Mouse (Mus musculus) E14TG2a.4 (cell line): ENCODE measurements at regions not wholly inside any gene's neighbourhood (a gene's known extent, or its start where the extent isn't known, plus 50 kb on each side); places are given as distances from the start of the nearest gene placed in this dataset.

Experiments
- H3K27me3 ChIP-seq: 2 replicates; pipeline ENCODE4 v1.6.1; 2014; ENCODE audit warnings: low read length, control low read depth; ENCODE audit not compliant: insufficient read depth
- H3K36me3 ChIP-seq: 2 replicates; pipeline ENCODE4 v1.6.1; 2014; ENCODE audit warnings: low read length, control low read depth; ENCODE audit not compliant: insufficient read depth
- H3K4me1 ChIP-seq: replicated peaks from 2 replicates; pipeline ENCODE4 v1.6.1; 2014; ENCODE audit warnings: low read depth, low read length, control low read depth
- H3K4me3 ChIP-seq: replicated peaks from 2 replicates; pipeline ENCODE4 v1.5.1; 2014; ENCODE audit warnings: mild to moderate bottlenecking, low read length
- H3K9me3 ChIP-seq: 2 replicates; pipeline ENCODE4 v1.6.1; 2014; ENCODE audit warnings: low read length, control low read depth
- CTCF ChIP-seq: conservative IDR thresholded peaks from 2 replicates; pipeline ENCODE4 v1.5.1; 2014; ENCODE audit warnings: low read length
- NANOG ChIP-seq: IDR thresholded peaks from 2 replicates; pipeline ENCODE4 v1.6.1; 2014; ENCODE audit warnings: borderline replicate concordance, low read length, mixed read lengths
- POU5F1 ChIP-seq: IDR thresholded peaks from 2 replicates; pipeline ENCODE4 v1.6.1; 2014; ENCODE audit warnings: low read length, borderline replicate concordance

DNA sequence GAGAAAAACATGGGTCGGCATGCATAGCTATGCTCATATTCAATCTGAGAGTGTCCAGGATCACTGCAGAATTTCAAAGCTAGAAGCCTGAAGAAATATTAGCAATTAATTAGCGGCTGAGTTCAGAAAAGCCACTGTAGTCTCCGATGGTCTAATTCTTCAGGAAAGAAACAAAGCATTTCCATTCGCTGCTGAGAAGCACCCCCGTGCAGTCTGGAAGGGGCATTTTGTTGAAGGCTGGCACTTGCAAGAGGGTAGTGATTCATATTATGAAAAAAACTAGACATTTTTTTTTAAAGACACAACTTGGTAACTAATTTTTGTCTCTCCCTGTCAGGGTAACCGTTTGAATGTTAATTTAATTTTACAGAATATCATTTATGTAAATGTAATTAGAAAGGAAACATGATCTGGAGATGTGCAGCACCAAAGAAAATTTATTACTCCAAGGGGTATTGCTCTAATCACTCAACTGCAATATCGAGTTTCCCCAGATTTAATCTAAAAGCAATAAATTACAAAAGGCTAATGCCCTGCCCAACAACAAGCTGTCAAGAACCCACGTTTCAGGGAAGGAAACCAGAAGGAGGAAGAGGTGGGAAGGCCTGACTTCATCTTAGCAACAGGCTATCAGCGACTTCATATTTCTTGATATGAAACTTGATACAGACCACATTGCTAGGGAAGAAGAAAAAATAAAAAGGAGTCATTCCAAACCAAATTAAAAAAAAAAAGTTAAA is 529.1 kb downstream of the Meis1 start:
- no peak overlapping the region for H3K4me3 ChIP-seq
- H3K27me3 ChIP-seq, result no peaks in the 10 kb centered on the region
- H3K36me3 ChIP-seq, result no peaks in the 10 kb centered on the region
- no peaks in the 10 kb centered on the region for H3K9me3 ChIP-seq
- no peaks in the 10 kb centered on the region for H3K4me1 ChIP-seq
- no peak for TF ChIP-seq NANOG
- no peak for TF ChIP-seq POU5F1
- TF ChIP-seq CTCF, result no peak

DNA sequence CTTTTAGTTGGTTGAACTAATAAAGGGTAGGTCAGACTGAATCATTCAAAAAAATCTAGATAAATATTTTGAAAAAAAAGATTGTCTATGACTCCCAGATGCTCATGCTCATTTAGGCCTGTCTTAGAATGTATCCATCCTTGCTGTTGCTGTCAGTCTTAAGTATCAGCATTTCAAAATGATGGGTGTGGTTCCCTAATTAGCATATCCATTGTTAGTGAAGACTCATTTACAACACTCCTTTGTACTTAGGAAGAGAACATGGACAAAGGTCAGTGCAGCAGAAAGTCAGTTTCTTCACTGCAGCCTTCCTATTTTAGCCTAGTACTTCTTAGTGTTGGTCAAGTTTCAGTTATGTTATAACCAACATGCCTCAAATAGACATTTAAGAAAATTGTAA is 525.2 kb upstream of the Etaa1 start:
- peaks cover 3% of the 10 kb centered on the region; the same call in 1 of the 2 replicates for H3K4me1 ChIP-seq
- peaks cover 20% of the 10 kb centered on the region for H3K9me3 ChIP-seq
- 0 out of 2 replicates have a peak, but pooled peaks have one; percentile 39 for TF ChIP-seq NANOG
- no peak for TF ChIP-seq CTCF
- no peaks in the 10 kb centered on the region for H3K27me3 ChIP-seq
- H3K4me3 ChIP-seq, result no peak overlapping the region
- no peaks in the 10 kb centered on the region for H3K36me3 ChIP-seq

- Histone ChIP-seq H3K9me3 (no peaks in the 10 kb centered on the region), H3K36me3 (no peaks in the 10 kb centered on the region), H3K27me3 (no peaks in the 10 kb centered on the region), H3K4me3 (no peak overlapping the region), H3K4me1 (no peaks in the 10 kb centered on the region)
- TF ChIP-seq NANOG (no peak), CTCF (no peak), POU5F1 (no peak)
These were observed 497.6 kb upstream of the Etaa1 start for GRCm38 (mm10) chr11:18451271-18451670.

DNA sequence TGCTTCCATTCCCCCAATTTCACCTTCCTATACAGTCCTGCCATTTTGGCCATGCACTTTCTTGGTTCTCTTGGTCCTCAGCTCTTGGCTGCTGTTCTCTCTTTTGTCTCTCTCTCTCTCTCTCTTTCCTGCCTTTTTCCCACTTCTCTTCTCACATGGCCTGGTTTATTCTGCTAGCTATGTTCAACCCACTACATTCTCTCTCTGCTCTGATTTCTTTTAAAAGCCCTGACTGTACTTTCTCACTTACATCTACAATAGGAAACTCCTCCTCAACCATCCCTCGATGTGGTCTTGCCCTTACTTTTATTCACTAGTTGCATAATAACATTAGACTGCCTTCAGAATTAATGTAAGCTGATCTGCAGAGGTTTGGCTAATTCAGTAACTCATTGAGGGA is 495.2 kb upstream of the Etaa1 start:
- Histone ChIP-seq H3K4me3 (no peak overlapping the region), H3K27me3 (no peaks in the 10 kb centered on the region), H3K4me1 (no peaks in the 10 kb centered on the region), H3K9me3 (no peaks in the 10 kb centered on the region), H3K36me3 (no peaks in the 10 kb centered on the region)
- no peak for TF ChIP-seq CTCF
- no peak for TF ChIP-seq POU5F1
- no peak for TF ChIP-seq NANOG

GRCm38 (mm10) chr11:18444600-18444999 is 490.9 kb upstream of the Etaa1 start:
- Histone ChIP-seq H3K27me3 (no peaks in the 10 kb centered on the region), H3K36me3 (no peaks in the 10 kb centered on the region), H3K4me1 (no peaks in the 10 kb centered on the region), H3K9me3 (no peaks in the 10 kb centered on the region), H3K4me3 (no peak overlapping the region)
- TF ChIP-seq CTCF (no peak), NANOG (no peak), POU5F1 (no peak)

DNA sequence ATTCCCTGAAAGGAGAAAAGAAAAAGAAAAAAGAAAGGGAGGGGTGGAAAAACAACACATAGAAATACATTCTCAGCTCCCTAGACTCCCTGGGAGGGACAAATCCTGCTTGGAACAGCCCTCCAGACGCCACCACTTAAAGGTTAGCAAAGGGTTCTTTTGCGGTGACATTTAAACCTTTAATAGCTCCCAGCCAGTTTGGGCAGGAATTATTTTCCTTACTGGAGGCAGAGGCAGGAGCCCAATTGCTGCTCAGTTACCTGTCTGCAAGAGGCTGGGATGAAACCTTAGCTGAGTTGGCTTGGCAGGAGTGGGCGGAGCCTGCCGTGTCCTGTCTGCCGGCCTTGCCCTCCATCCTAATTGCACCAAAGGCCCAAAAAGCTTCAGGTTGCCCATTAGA is 490.4 kb upstream of the Etaa1 start:
- H3K4me3 ChIP-seq, result no peak overlapping the region
- no peaks in the 10 kb centered on the region for H3K36me3 ChIP-seq
- H3K9me3 ChIP-seq, result no peaks in the 10 kb centered on the region
- TF ChIP-seq NANOG (no peak), POU5F1 (no peak), CTCF (no peak)
- H3K4me1 ChIP-seq, result no peaks in the 10 kb centered on the region
- H3K27me3 ChIP-seq, result no peaks in the 10 kb centered on the region

DNA sequence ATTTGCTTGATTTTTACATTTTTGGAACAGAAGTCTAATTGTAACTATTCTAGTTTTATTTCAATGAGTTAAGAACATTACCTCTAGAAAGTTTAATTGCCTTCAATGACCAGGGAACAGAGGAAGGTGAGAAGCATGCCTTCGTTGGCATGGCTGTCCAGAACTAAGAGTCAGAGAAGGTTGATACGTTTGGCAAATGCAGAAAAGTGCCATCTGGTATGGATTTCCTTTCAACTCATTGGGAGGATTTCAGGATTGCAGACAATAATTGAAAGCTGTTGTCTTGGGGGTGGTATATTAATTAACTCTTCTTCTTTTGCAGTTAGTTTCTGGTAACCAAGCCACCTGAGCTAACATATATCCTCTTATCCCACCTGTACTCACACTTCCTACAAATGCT is 489.5 kb upstream of the Etaa1 start:
- no peak overlapping the region for H3K4me3 ChIP-seq
- TF ChIP-seq CTCF (no peak), NANOG (no peak), POU5F1 (no peak)
- no peaks in the 10 kb centered on the region for H3K36me3 ChIP-seq
- H3K4me1 ChIP-seq, result no peaks in the 10 kb centered on the region
- no peaks in the 10 kb centered on the region for H3K27me3 ChIP-seq
- no peaks in the 10 kb centered on the region for H3K9me3 ChIP-seq

GRCm38 (mm10) chr11:18437834-18438611 is 484.3 kb upstream of the Etaa1 start:
- Histone ChIP-seq H3K4me1 (no peaks in the 10 kb centered on the region), H3K9me3 (no peaks in the 10 kb centered on the region), H3K27me3 (no peaks in the 10 kb centered on the region), H3K36me3 (no peaks in the 10 kb centered on the region), H3K4me3 (no peak overlapping the region)
- TF ChIP-seq POU5F1 (no peak), NANOG (no peak), CTCF (no peak)
